In genomic region chr9:110665912-110666311, GRCm38 (mm10) we compare ENCODE assay signal across 1 mouse cellular context.
TF ChIP-seq lines count a peak whose summit lies in the region.

No protein-coding gene starts in this region.

TF ChIP-seq in MEL, 35 proteins besides CTCF, POLR2A, EP300 and RAD21:
- TF ChIP-seq CHD1 (IDR thresholded peaks at IDR 0.05; ENCODE audit: low read depth, low read length) (no peak), TBP (IDR thresholded peaks at IDR 0.05; ENCODE audit: low read depth, low read length) (no peak), UBTF (IDR thresholded peaks at IDR 0.05; ENCODE audit: borderline replicate concordance, insufficient read depth, low read depth, low read length) (no peak), ZKSCAN1 (IDR thresholded peaks at IDR 0.05; ENCODE audit: low read depth, low read length) (no peak), POLR2AphosphoS2 (IDR thresholded peaks at IDR 0.05; ENCODE audit: low read length) (no peak), NRF1 (IDR thresholded peaks at IDR 0.05; ENCODE audit: insufficient read depth, low read depth, low read length, poor library complexity, severe bottlenecking) (no peak), CHD2 (IDR thresholded peaks at IDR 0.05; ENCODE audit: low read length) (no peak), JUND (IDR thresholded peaks at IDR 0.05; ENCODE audit: low read depth, low read length) (no peak), ZMIZ1 (IDR thresholded peaks at IDR 0.05; ENCODE audit: low read depth, low read length) (no peak), SMC3 (IDR thresholded peaks at IDR 0.05; ENCODE audit: low read depth, low read length) (no peak), MEF2A (IDR thresholded peaks at IDR 0.05; ENCODE audit: extremely low read depth, insufficient replicate concordance, low read depth, low read length, poor library complexity, severe bottlenecking) (0 out of 2 replicates have a peak, but pooled peaks have one; percentile 58), NELFE (IDR thresholded peaks at IDR 0.05; ENCODE audit: low read depth, low read length) (no peak), BHLHE40 (IDR thresholded peaks at IDR 0.05; ENCODE audit: borderline replicate concordance, low read depth, low read length) (0 out of 2 replicates have a peak, but pooled peaks have one; percentile 15), ETS1 (IDR thresholded peaks at IDR 0.05; ENCODE audit: low read depth, low read length) (peak; percentile 85), E2F4 (IDR thresholded peaks at IDR 0.05; ENCODE audit: borderline replicate concordance, low read depth, low read length) (no peak), MAFK (IDR thresholded peaks at IDR 0.05; ENCODE audit: borderline replicate concordance, low read depth, low read length) (peak; percentile 51; the same call in 1 of the 2 replicates), SIN3A (IDR thresholded peaks at IDR 0.05; ENCODE audit: low read length) (peak; percentile 78), GABPA (IDR thresholded peaks at IDR 0.05; ENCODE audit: low read depth, low read length) (no peak), TAL1 (IDR thresholded peaks at IDR 0.05; ENCODE audit: low read length) (peak; percentile 98), MYC (IDR thresholded peaks at IDR 0.05; ENCODE audit: low read depth, low read length) (no peak), MYB (IDR thresholded peaks at IDR 0.05; ENCODE audit: low read depth, low read length) (no peak), USF2 (IDR thresholded peaks at IDR 0.05; ENCODE audit: borderline replicate concordance in 1 of 2, insufficient read depth in 1 of 2, low read depth in 1 of 2, low read length in 2 of 2) (no peak), GATA1 (IDR thresholded peaks at IDR 0.05; ENCODE audit: low read depth, low read length) (peak; percentile 97), ZNF384 (IDR thresholded peaks at IDR 0.05; ENCODE audit: low read depth, low read length) (no peak), KAT2A (conservative IDR thresholded peaks at IDR 0.05; ENCODE audit: low read depth, low read length) (no peak), HCFC1 (IDR thresholded peaks at IDR 0.05; ENCODE audit: low read depth, low read length) (no peak), MXI1 (IDR thresholded peaks at IDR 0.05; ENCODE audit: low read depth, low read length) (no peak), ZC3H11A (IDR thresholded peaks at IDR 0.05; ENCODE audit: low read depth, low read length) (no peak), TCF12 (IDR thresholded peaks at IDR 0.05; ENCODE audit: low read depth, low read length) (peak; percentile 98), MAX (IDR thresholded peaks at IDR 0.05; ENCODE audit: low read length) (no peak), RCOR1 (IDR thresholded peaks at IDR 0.05; ENCODE audit: low read depth, low read length) (peak; percentile 96), ELF1 (IDR thresholded peaks at IDR 0.05; ENCODE audit: low read depth, low read length) (no peak), USF1 (IDR thresholded peaks at IDR 0.05; ENCODE audit: low read depth, low read length) (no peak), POLR2AphosphoS5 (IDR thresholded peaks at IDR 0.05; ENCODE audit: borderline replicate concordance, low read depth, low read length) (no peak), MAZ (IDR thresholded peaks at IDR 0.05; ENCODE audit: low read depth, low read length) (peak; percentile 87)
